24 mouse cellular contexts compared by ENCODE assay signal in the genomic region with DNA sequence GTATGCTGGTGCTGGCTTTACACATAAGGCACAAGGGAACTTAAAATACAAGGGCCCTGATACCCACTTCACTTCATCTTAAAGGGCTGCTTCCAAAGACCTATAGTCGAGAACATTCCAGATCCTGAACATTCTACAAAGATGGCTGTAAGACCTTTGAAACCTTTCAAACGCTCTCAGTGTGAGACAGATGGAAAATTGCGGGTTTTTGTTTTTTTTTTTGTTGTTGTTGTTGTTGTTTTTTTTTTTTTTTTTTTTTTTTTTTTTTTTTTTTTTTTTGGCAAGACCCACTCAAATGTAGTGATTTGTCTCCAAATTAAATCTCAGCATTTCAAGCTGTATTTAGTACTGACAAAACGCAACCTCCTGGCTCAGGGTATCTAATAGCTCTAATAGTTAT. TPM values are rescaled to one million over a fixed set of nuclear protein-coding genes. Genes with fewer than 3 reads are reported as not detected.
"Had no signal": no experiment of that assay in that cellular context is flagged by ENCODE, and none has a peak within 500 bp of the region (broad histone marks: within the 10 kb centered on the region; RNA-seq: fewer than 3 reads in every experiment).

No protein-coding gene starts in this region.

- H3K4me3 ChIP-seq: heart, embryonic 10.5 days; heart, embryonic 12.5 days; hindbrain, embryonic 10.5 days; hindbrain, embryonic 12.5 days; intestine, embryonic 15.5 days; left cerebral cortex, adult 2 months; limb, embryonic 10.5 days; limb, embryonic 12.5 days; liver, embryonic 13.5 days had no signal

- H3K9ac ChIP-seq: heart, embryonic 12.5 days; hindbrain, embryonic 12.5 days; hindbrain, embryonic 14.5 days; intestine, embryonic 15.5 days; limb, embryonic 12.5 days; liver, embryonic 13.5 days had no signal

- DNase-seq: gastrocnemius, postnatal 14 days; gastrocnemius, postnatal 36 days; heart, postnatal 4 days; kidney, adult 18-20 months; kidney, adult 8-10 months; kidney, postnatal 10 days; kidney, postnatal 25 days; kidney, postnatal 4 days; liver; liver, embryonic 13.5 days had no signal

- H3K4me1 ChIP-seq: hindbrain, embryonic 10.5 days; hindbrain, embryonic 12.5 days; intestine, embryonic 15.5 days; limb, embryonic 10.5 days; limb, embryonic 12.5 days; liver, embryonic 13.5 days had no signal

- H3K9me3 ChIP-seq: heart, embryonic 10.5 days; intestine, embryonic 15.5 days; limb, embryonic 10.5 days; liver, embryonic 13.5 days had no signal

- H3K27ac ChIP-seq: heart, embryonic 10.5 days; hindbrain, embryonic 10.5 days; hindbrain, embryonic 12.5 days; hindbrain, embryonic 14.5 days; left cerebral cortex, adult 2 months; limb, embryonic 10.5 days; limb, embryonic 12.5 days; liver, embryonic 13.5 days had no signal

- H3K27me3 ChIP-seq: heart, embryonic 12.5 days; hindbrain, embryonic 12.5 days; intestine, embryonic 15.5 days; limb, embryonic 12.5 days; liver, embryonic 13.5 days had no signal

- ATAC-seq: hindbrain, embryonic 16.5 days; inflammation-experienced regulatory T-cells, adult 6 months; intestine, embryonic 15.5 days; intestine, postnatal 0 days had no signal

- H3K36me3 ChIP-seq: heart, embryonic 10.5 days; heart, embryonic 12.5 days; hindbrain, embryonic 10.5 days; hindbrain, embryonic 12.5 days; intestine, embryonic 15.5 days; limb, embryonic 10.5 days; limb, embryonic 12.5 days; liver, embryonic 13.5 days had no signal

- H3K4me2 ChIP-seq: heart, embryonic 12.5 days; hindbrain, embryonic 12.5 days; hindbrain, embryonic 14.5 days; intestine, embryonic 15.5 days; limb, embryonic 12.5 days; liver, embryonic 11.5 days; liver, embryonic 13.5 days had no signal

RNA-seq across cellular contexts. Expression of a gene that starts 32.0 kb away (rescaled TPM):
- total RNA-seq: granulocyte monocyte progenitor cell, adult 5-6 weeks had no signal
